Mouse (Mus musculus): ENCODE measurements around the gene Rps29. TPM values are rescaled to one million over a fixed set of nuclear protein-coding genes. Genes with fewer than 3 reads are reported as not detected.

The Rps29 gene
- total RNA-seq, 2 experiments from 2014 or later = 1,683 to 1,690 TPM

DNA sequence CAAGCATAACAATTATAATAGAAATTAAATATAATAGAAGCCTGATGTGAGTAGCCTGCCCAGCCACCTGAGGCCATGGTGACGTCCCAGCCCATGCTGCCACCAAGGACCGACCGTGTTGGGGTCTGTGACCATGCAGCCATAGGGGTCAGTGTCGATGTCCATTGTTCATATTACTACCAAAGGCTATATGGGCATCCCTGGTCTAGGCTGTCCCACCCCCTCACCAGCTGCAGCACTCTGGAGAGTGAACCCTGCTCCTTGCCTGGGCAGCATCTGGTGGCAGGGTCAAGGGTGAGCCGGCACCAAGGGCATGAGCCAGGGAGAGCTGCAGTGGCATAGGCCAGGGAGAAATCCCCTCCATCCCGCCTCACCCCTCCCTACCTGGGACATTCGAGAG is 19.1 kb downstream of the Rps29 start:
- intact Hi-C loops (cut with DNase I) = no loop called here

DNA sequence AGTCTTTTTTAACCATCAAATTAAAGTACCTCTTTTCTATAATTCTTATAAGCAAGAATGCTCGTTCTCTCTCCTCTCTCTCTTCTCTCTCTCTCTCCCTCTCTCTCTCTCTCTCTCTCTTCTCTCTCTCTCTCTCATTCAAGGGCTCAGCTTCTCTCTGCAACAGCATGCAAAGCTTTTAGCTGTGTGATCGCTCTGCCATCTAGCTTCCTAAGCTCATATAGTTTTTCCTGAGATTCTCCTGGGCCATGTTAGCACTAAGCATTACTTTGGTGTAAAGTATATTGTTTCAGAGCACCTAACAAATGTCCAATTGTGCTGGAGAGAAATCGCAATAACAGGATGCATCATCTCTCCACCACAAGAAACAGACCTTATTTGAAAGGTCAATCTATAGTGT is 19.8 kb downstream of the Rps29 start:
- intact Hi-C loops (cut with DNase I) = no loop called here
- DNase-seq = no peak

More for the DNA sequence above, 19.1 kb downstream of the Rps29 start:
- no peak for DNase-seq

DNA sequence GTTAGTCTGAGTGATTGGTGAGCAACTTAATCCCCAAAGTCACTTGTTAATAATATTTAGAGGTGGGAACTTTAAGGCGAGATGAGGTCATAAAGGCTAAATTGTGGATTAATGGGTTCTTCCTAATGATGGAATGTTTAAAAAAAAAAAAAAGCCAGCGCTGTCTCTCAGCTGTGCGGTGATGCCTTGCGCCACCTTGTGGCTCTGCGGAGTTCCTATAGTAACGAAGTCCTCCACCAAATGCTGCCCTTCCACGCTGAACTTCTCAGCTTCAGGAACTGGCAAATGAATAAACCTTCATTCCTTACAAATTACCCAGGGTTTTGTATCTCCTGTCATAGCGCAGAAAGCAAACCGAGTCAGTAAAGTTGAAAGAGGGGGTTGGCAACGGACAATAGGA is 27.0 kb downstream of the Rps29 start:
- intact Hi-C loops (cut with DNase I) = no loop called here
- peak; percentile 29 to 58 for DNase-seq

DNA sequence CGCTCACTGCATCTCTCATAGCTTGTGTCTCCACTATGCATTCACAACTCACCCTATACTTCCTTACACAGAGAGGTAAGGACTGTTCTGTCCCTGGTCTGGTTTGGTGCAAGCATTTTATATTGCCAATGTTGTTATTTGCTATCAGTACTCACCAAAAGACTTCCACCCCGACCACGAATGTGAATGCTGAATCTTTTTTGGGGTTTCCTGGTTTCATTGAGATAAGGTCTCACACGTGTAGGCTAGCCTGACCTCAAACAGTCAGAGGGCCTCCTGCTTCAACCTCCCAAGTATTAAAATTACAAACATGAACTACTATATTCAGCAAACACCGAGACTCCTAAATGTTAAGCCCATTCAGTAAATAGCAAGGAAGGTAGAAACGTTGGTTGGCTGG is 27.7 kb downstream of the Rps29 start:
- intact Hi-C loops (cut with DNase I) = no loop called here
- no peak for DNase-seq

DNA sequence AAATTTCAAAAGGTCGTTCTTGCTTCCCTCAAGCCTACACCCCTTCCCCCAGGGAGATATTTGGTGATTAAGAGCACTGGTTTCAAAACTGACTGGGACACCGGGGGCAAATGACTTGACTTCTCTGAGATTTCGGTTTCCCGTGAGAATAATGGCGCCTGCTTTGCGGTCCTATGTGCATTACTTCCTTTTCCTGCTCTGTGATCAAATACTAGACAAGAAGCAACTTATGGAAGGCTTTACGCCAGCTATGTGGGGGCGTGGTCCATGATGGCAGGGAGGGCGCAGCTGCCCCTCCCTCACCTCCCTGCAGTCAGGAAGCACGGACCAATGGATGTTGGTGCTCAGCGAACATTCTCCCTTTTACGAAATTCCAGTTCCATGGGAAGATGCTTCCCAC is 28.5 kb downstream of the Rps29 start:
- no peak for DNase-seq
- intact Hi-C loops (cut with DNase I) = no loop called here

DNA sequence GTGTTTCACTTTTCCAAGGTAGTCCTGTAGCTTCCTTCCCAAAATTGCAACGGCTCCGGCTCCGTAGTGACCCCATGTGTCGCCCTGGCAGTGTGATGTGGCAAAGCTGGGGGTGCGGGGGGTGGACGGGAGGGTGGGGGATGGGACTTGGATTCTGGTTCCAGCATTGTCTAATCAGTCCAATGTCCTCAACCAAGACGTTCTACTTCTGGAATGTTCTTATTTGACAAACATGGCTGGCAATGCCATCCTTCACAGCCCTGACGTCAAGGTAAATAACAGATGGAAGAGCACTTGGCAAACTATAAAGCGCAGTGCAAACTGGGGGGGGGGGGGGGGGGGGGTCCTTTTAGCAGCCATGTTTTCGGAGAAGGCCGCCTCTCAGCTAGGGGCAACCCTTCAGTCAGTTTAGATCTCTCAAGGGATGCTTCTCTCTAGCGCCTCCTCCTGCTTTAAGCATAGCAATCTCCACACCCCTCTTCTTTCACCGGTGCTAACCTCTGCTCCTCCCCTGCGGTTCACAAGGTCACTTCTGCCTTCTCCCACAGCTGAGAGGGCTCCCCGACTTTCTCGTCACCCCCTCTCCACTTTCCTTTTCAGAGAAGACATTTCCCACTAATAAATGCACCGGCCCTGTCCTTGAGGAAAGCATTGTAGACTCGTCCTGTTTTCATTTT is 29.2 kb downstream of the Rps29 start:
- intact Hi-C loops (cut with DNase I) = no loop called here
- DNase-seq = no peak

DNA sequence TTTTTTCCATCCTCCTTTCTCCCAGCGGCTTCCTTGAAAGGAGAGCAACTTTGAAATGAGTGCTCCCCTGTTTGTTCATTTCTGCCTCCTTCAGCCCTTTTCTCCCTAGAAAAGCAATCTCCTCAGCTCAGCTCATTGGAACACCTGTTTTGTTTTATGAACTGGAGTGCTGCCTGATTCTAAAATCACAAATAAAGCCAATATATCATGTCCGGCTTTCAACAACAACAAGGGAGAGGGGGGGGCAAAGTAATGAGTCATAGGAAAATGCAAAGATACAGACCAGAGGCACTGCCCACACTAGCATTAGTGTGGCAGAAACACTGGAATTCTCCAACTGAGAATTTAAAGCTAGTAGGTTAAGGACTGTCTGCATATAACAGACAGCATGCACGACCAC is 31.4 kb downstream of the Rps29 start:
- intact Hi-C loops (cut with DNase I) = no loop called here
- DNase-seq = no peak

DNA sequence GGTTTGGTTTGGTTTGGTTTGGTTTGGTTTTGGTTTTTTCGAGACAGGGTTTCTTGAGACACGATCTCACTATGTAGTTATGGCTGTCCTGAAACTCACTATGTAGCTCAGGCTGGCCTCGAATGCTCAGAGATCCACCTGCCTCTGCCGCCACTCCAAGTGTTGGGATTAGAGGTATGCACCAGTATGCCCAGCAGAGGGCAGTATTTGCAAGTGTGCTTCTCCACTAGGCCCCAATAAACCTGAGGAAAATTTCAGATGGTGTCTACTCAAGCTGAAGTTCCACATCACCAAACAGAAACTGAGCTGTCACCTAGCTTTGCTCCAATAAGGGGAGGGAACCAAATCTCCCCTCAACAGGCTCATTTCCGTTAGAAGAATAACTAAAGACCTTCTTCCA is 31.8 kb downstream of the Rps29 start:
- intact Hi-C loops (cut with DNase I) = no loop called here
- DNase-seq = peak; percentile 3 to 26

DNA sequence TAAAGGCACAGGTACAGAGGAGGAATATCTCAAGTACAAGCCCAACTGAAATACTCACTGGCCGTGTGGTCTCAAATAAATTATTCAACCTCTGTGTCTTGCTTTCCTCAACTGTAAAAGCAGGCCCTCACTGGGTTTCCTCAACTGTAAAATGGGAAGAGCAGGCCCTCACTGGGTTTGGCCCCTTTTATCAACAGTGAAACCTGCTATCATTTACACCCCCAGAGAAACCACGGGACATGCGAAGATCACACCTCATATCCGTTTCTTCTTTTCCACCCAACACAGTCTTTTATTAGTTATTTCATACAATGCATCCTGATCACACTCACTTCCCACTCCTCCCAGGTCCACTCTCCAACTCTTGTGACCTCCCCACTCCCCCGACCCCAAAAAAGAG is 33.9 kb downstream of the Rps29 start:
- no peak for DNase-seq
- intact Hi-C loops (cut with DNase I) = no loop called here

DNA sequence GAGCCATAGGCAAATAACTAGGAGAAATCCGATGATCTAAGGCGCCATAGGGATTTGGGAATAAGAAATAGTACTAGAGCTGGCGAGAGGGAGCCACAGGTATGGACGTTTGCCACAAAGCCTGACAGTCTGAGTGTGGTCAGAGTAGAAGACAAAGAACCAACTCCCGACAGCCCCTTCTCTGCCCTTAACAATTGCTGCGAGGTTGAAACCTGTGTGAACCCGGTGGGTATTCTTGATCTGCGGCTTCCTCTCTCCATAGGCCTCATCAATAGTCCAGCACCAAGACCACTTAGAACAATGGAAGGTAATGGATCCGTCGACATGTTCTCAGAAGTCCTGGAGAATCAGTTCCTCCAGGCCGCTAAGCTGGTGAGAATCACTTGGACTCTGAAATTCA is 36.2 kb downstream of the Rps29 start:
- intact Hi-C loops (cut with DNase I) = no loop called here
- DNase-seq = no peak

DNA sequence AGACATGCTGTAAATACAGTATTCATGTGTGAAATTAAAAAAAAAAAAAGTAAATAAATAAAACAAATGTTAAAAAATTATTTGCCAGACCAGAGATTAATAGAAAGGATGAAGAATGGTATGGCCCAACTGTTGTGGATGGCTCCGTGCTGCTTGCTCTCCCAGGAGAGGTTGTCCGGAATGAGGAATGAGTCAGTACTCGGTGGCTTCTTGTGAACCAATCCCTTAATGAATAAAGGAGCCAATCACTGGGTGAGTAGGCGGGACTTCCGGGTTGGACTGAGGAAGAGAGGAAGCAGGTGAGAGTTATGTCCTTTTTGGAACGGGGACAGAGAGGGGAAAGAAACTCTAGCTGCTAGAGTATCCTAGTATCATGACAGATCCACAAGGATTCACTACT is 39.1 kb downstream of the Rps29 start:
- no peak for DNase-seq
- intact Hi-C loops (cut with DNase I) = no loop called here

Small RNA genes within 50 kb of the gene (microRNA-seq; reads per million reads assigned to microRNA genes)
- 0 reads per million in 2 experiments for gene Gm47287
- 0.35 to 3.3 reads per million in 2 experiments for gene Gm47295

Other genes with a start within 250 kb of the Rps29 start
- 1 to 10 TPM; 1.4 to 2.0 TPM for gene Lrr1, start 9.6 kb upstream of the Rps29 start, total RNA-seq (2021)
- gene Rpl36al, start 24.9 kb upstream of the Rps29 start, total RNA-seq (2021) = 100 to 1,000 TPM; 259 to 277 TPM
- 10 to 100 TPM; 27.8 to 32.4 TPM for gene Mgat2, start 25.0 kb upstream of the Rps29 start, total RNA-seq (2021)
- gene Gm49383, start 37.9 kb upstream of the Rps29 start, total RNA-seq (2021) = 1 to 10 TPM; 4.9 to 6.6 TPM
- gene Dnaaf2, start 39.2 kb upstream of the Rps29 start, total RNA-seq (2021) = 1 to 10 TPM in 1 of 2 experiments, under 1 TPM in 1; 0.57 to 1.2 TPM
- gene Gm49384, start 45.1 kb upstream of the Rps29 start, total RNA-seq (2021) = 1 to 10 TPM; 5.9 to 6.2 TPM
- gene Pole2, start 69.0 kb upstream of the Rps29 start, total RNA-seq (2021) = 1 to 10 TPM; 3.0 to 5.2 TPM
- gene Klhdc1, start 82.0 kb upstream of the Rps29 start, total RNA-seq (2021) = 10 to 100 TPM; 13.1 to 17.8 TPM
- 100 to 1,000 TPM in 1 of 2 experiments, 10 to 100 TPM in 1; 98.4 to 101 TPM for gene Klhdc2, start 137.5 kb upstream of the Rps29 start, total RNA-seq (2021)
- 10 to 100 TPM; 29.1 to 32.4 TPM for gene Nemf, start 198.0 kb upstream of the Rps29 start, total RNA-seq (2021)
- 10 to 100 TPM; 77.1 to 81.6 TPM for gene Arf6, start 213.0 kb upstream of the Rps29 start, total RNA-seq (2021)
- 1 to 10 TPM in 1 of 2 experiments, under 1 TPM in 1; 0.89 to 1.2 TPM for gene Gm9887, start 213.3 kb upstream of the Rps29 start, total RNA-seq (2021)